Mouse (Mus musculus) stomach, embryonic 14.5 days (tissue): ENCODE results near the gene Tent5c. TPM values are rescaled to one million over a fixed set of nuclear protein-coding genes. Genes with fewer than 3 reads are reported as not detected.

ENCODE experiments used
- ATAC-seq: fragments of 200-750 bp; cut with Nextera tagmentation; 2 replicates; pipeline ENCODE4 v1.8.0; 2017; ENCODE audit warnings: low read depth, moderate TSS enrichment; ENCODE audit not compliant: insufficient number of reproducible peaks, insufficient read depth, low FRiP score
- H3K27ac ChIP-seq: fragments of 300-500 bp; sonication (generic); 2 replicates; pipeline ENCODE4 v1.5.1; 2014; ENCODE audit warnings: mild to moderate bottlenecking, low read length, moderate library complexity, mixed read lengths
- H3K27me3 ChIP-seq: fragments of 300-500 bp; sonication (generic); 2 replicates; pipeline ENCODE4 v1.6.1; 2014; ENCODE audit warnings: low read length, control low read depth, mixed read lengths; ENCODE audit not compliant: control insufficient read depth, insufficient read depth
- H3K36me3 ChIP-seq: fragments of 300-500 bp; sonication (generic); 2 replicates; pipeline ENCODE4 v1.6.1; 2014; ENCODE audit warnings: mild to moderate bottlenecking, control low read depth, low read length, moderate library complexity, mixed read lengths; ENCODE audit not compliant: control insufficient read depth, insufficient read depth
- H3K4me1 ChIP-seq: fragments of 300-500 bp; sonication (generic); 2 replicates; pipeline ENCODE4 v1.6.1; 2014; ENCODE audit warnings: low read length, control low read depth, mixed read lengths; ENCODE audit not compliant: control insufficient read depth, insufficient read depth
- H3K4me2 ChIP-seq: fragments of 300-500 bp; sonication (generic); replicated peaks from 2 replicates; pipeline ENCODE4 v1.6.1; 2014; ENCODE audit warnings: low read depth, low read length, control low read depth
- H3K4me3 ChIP-seq: fragments of 300-500 bp; sonication (generic); 2 replicates; pipeline ENCODE4 v1.5.1; 2014; ENCODE audit warnings: low read depth, low read length, control low read depth
- H3K9ac ChIP-seq: fragments of 300-500 bp; sonication (generic); replicated peaks from 2 replicates; pipeline ENCODE4 v1.6.1; 2014; ENCODE audit warnings: low read depth, mild to moderate bottlenecking, control low read depth, low read length, moderate library complexity, mixed read lengths
- H3K9me3 ChIP-seq: fragments of 300-500 bp; sonication (generic); 2 replicates; pipeline ENCODE4 v1.6.1; 2016; ENCODE audit warnings: low read depth, low read length, control low read depth; ENCODE audit not compliant: control insufficient read depth
- WGBS: fragments of 180-500 bp; shearing (Covaris S2); extraction: QIAGEN DNeasy Blood & Tissue Kit; methylation state at CpG from one replicate; pipeline ENCODE4 v1.1.7; 2014; 5-methylcytosine and 5-hydroxymethylcytosine counted together
- polyA plus RNA-seq: library from polyadenylated mRNA; unstranded; fragments of >200 nt; fragmentation: Nextera tagmentation; extraction: Ambion mirVana; gene quantifications from 2 replicates; pipeline ENCODE4 v1.2.1, GENCODE M21; 2014

The Tent5c gene
- polyA plus RNA-seq, 1 experiment from 2014 or later: 4.8 TPM

DNA sequence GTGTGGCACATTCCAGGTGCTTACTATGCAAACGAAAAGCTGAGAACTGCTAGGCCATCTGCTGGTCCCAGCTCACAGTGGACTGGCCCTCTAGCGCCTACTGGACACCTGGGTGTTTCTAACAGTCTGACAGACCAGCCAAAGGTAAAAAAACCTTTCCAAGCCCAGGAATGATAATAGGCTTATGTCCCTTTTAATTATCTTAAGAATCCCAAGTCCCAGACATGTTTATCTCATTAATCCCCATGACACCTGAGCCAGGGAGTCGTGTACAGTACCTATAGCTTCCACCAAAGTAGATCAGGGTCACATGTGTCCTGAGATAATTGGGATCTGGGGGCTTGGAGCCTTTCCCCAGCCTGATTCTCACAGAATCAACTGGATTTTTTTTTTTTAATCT is 7.0 kb upstream of the Tent5c start:
- 54% methylated on average over 3 of the region's 3 CpGs for whole genome bisulfite sequencing

DNA sequence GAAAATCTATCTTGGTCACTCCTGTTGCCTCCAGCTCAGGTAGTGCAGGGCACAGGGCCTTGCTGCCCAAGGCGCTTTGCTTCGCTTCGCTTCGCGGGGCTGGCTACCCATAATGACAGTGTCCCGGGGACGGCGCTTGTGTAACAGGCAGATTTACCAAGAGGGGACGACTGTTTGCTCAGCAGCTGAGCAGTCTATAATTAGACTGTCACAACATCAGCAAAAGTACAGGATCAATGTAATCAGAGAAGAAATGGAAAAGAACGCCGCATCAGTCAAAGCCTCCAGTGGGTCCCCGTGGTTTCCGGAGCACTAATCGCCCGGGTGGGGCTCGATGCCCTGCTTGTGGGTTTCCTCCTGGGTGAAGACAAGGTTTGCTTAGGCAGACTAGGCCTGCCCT is 6.3 kb upstream of the Tent5c start:
- 87% methylated on average over 16 of the region's 16 CpGs for WGBS
- Histone ChIP-seq H3K9me3 (no peaks in the 10 kb centered on the region), H3K4me1 (0 out of 2 replicates have a peak, but pooled peaks cover under 1% of the 10 kb centered on the region), H3K27ac (no peak overlapping the region), H3K4me3 (no peak overlapping the region), H3K9ac (no peak overlapping the region), H3K36me3 (no peaks in the 10 kb centered on the region), H3K4me2 (no peak overlapping the region), H3K27me3 (no peaks in the 10 kb centered on the region)
- ATAC-seq: no peak

More for the DNA sequence above, 7.0 kb upstream of the Tent5c start:
- no peak overlapping the region for H3K4me3 ChIP-seq
- H3K36me3 ChIP-seq: no peaks in the 10 kb centered on the region
- no peak for ATAC-seq
- H3K9me3 ChIP-seq: no peaks in the 10 kb centered on the region
- H3K4me2 ChIP-seq: no peak overlapping the region
- no peaks in the 10 kb centered on the region for H3K4me1 ChIP-seq
- no peak overlapping the region for H3K9ac ChIP-seq
- no peak overlapping the region for H3K27ac ChIP-seq
- no peaks in the 10 kb centered on the region for H3K27me3 ChIP-seq

DNA sequence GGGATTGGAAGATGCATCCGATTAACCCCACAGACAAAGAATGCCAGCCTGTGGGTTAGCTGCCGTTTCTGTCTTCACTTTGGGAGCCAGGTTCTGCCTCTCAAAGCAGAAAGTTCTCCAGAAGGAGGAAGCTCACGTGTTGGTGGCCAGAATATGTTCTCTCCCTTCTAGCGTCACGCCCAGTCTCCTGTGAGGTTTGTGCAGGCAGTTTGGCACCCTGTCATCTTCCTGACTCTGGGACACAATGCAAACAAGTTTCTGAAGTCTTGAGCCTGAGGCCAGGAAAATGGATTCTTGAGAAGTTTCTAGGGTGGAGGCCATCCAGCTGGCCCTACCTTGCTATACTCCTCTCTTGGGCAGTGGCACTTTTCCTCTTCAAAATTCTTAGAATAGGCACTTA is 5.8 kb upstream of the Tent5c start:
- H3K4me1 ChIP-seq: peaks cover 6% of the 10 kb centered on the region
- H3K27me3 ChIP-seq: no peaks in the 10 kb centered on the region
- H3K4me3 ChIP-seq: no peak overlapping the region
- ATAC-seq: no peak
- 91% methylated on average over 5 of the region's 5 CpGs for WGBS
- no peak overlapping the region for H3K27ac ChIP-seq
- H3K36me3 ChIP-seq: no peaks in the 10 kb centered on the region
- H3K9ac ChIP-seq: no peak overlapping the region
- H3K9me3 ChIP-seq: no peaks in the 10 kb centered on the region
- H3K4me2 ChIP-seq: no peak overlapping the region

DNA sequence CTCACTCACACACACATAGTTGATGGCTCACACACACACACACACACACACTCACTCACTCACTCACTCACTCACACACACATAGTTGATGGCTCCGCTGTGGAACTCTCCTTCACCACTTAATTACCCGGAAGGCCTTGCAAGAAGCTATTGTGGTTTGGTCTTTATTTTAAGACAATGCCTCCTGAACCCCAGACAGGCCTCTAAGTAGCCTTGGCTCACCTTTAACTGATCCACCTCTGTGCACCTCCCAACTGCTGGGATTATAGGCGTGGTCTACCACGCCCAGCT is 831 bp upstream of the Tent5c start:
- Histone ChIP-seq H3K9ac (no peak overlapping the region; the same call in 1 of the 2 replicates), H3K27me3 (0 out of 2 replicates have a peak, but pooled peaks cover 9% of the 10 kb centered on the region), H3K4me3 (peak overlapping the region; percentile 66), H3K9me3 (no peaks in the 10 kb centered on the region), H3K4me1 (peaks cover 6% of the 10 kb centered on the region), H3K27ac (no peak overlapping the region), H3K4me2 (peak overlapping the region; percentile 64), H3K36me3 (no peaks in the 10 kb centered on the region)
- ATAC-seq: no peak
- WGBS: 13% methylated on average over 4 of the region's 4 CpGs

DNA sequence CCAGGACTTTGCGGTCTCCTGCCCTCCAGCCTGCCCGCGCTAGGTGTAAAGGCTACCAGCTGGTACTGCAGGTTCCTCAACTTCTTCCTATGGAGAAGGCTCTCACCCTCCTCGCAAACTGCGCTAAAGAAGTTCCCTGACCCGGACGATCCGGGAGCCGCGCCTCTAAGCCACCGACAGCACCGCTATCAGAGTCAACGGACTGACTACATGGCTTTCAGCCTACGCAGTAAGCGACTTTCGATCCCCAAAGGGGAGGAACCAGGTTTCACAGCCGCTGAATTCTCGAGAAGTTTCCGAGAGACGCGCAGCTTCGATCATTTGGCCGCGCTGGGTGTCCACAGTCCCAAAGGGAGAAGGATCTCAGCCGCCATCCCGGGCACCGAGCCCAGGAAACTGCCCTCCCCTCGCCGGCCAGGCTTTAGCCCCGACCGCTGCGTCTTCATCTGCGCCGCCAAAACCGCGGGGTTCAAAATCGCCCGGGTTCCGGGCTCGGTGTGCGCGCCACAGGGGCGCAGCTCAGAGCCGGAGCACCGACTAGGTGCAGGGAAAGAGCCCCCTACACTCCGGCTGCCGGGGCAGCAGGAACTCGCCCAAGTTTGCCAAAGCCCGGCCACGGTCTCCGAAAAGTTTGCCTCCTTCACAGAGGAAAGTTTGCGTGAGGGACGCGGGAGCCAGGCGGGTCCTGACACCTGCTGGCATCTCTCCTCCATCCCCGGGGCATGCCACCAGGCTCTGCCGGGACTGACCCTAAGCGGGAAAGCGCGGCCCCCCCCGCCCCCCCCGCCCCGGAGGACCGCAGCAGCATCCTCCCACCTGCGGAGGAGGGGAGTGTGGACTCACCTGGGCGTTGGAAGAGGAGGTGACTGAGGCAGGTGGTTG is 632 bp downstream of the Tent5c start:
- Histone ChIP-seq H3K4me3 (peak overlapping the region; percentile 66), H3K9me3 (no peaks in the 10 kb centered on the region), H3K4me2 (peak overlapping the region; percentile 98), H3K36me3 (no peaks in the 10 kb centered on the region), H3K9ac (peak overlapping the region; percentile 34; the same call in 1 of the 2 replicates), H3K4me1 (peaks cover 6% of the 10 kb centered on the region), H3K27ac (no peak overlapping the region), H3K27me3 (0 out of 2 replicates have a peak, but pooled peaks cover 9% of the 10 kb centered on the region)
- peak; percentile 10; the same call in 1 of the 2 replicates for ATAC-seq
- under 1% methylated on average over 66 of the region's 66 CpGs for WGBS

DNA sequence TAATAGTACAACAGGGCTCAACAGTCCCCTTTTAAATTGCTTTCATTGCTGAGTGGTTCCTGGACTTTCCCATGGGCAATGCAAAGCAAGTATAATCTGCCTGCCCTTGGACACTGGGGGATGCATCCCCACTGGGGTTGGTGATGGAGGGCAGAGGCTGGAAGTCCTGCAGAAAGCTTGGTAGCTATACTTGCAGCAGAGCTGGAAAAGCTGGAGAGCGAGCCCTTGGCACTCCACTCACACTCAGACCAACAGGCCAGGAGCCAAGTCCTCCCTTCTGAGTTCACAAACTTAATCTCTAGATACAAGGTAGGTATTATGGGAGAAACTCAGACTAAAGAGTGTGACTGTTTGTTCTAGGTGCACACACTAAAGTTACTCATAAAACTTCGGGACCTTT is 2.1 kb downstream of the Tent5c start:
- Histone ChIP-seq H3K9ac (no peak overlapping the region), H3K4me3 (peak overlapping the region; percentile 66; the same call in 1 of the 2 replicates), H3K4me2 (no peak overlapping the region; the same call in 1 of the 2 replicates), H3K36me3 (no peaks in the 10 kb centered on the region), H3K27ac (no peak overlapping the region), H3K27me3 (0 out of 2 replicates have a peak, but pooled peaks cover 9% of the 10 kb centered on the region), H3K4me1 (peaks cover 6% of the 10 kb centered on the region), H3K9me3 (no peaks in the 10 kb centered on the region)
- ATAC-seq: no peak
- 72% methylated on average over 2 of the region's 2 CpGs for WGBS

DNA sequence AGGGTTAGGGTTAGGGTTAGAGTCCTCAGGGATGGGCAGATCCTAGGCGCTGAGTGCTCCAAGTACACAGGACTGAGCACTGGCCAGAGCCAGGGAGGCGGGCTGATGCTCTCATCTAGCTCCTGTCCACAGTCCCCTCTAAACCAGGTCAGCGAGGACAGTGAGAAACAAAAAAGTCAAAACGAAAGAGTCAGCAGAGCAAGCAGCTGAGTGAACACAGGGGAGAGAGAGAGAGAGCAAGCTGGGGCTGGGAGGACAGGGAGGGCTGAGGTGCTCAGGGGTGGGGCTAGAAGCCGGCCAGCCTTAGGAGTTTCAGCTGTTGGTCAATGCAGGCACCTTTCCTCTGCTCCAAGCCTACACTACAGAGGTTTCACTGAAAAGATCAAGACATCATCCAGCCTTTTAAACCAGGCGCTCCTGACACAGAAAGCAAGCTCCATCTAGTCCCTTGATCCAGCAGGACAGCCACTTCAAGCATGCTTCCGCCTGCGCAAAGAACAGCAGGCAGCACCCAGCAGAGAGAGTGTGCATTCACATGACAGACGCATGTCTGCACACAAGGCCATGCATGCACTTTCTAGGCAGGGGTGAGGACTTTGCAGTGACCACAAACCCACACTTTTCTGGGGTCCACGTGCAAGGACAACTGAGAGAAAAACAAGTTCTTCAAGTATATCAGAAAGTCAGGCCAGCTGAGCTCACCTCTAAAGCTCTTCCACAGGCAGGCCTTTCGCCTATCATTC is 3.6 kb downstream of the Tent5c start:
- ATAC-seq: no peak
- H3K9me3 ChIP-seq: no peaks in the 10 kb centered on the region
- H3K4me1 ChIP-seq: peaks cover 6% of the 10 kb centered on the region
- H3K36me3 ChIP-seq: no peaks in the 10 kb centered on the region
- 0 out of 2 replicates have a peak, but pooled peaks cover 9% of the 10 kb centered on the region for H3K27me3 ChIP-seq
- WGBS: 55% methylated on average over 11 of the region's 11 CpGs
- no peak overlapping the region; the same call in 1 of the 2 replicates for H3K4me2 ChIP-seq
- H3K27ac ChIP-seq: no peak overlapping the region
- H3K9ac ChIP-seq: no peak overlapping the region
- H3K4me3 ChIP-seq: no peak overlapping the region

DNA sequence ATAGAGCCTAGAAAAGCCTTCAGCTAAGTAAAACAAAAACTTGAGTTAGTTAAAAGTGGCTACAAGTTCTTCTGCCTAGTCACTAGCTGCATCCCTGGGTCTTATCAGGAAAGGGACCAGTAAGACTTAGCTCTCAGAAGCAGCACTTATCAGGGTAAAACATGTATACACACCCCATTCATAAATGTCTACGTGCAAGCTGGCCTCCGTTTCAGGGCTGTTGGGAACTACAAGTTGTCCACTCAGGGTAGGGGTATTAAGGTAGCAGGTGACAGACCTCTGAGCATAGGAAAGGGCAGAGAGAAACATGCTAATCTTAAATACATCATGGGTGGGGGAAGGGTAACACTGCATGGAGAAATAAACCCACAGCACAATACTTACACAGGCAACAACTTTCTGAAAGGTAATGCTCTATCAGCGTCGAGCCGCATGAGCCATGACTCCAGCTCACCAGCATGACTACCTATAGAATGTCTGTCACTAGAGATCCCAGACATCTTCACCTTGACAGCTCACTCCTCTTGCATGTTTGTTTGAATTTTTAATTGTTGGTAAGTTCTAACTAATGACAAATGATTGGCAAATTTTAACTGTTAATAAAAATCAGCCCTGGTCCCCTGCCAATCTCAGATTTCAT is 6.0 kb downstream of the Tent5c start:
- Histone ChIP-seq H3K36me3 (no peaks in the 10 kb centered on the region), H3K4me2 (no peak overlapping the region), H3K4me3 (no peak overlapping the region), H3K27me3 (0 out of 2 replicates have a peak, but pooled peaks cover 9% of the 10 kb centered on the region), H3K9me3 (no peaks in the 10 kb centered on the region), H3K4me1 (no peaks in the 10 kb centered on the region), H3K9ac (no peak overlapping the region), H3K27ac (no peak overlapping the region)
- peak; percentile 73; the same call in 1 of the 2 replicates for ATAC-seq
- 67% methylated on average over 5 of the region's 5 CpGs for WGBS
